Mouse (Mus musculus) liver, embryonic 11.5 days (tissue): ENCODE measurements around the gene Znhit1. TPM values are rescaled to one million over a fixed set of nuclear protein-coding genes. Genes with fewer than 3 reads are reported as not detected.

Source experiments
- ATAC-seq: fragments of 200-750 bp; cut with Nextera tagmentation; replicated peaks from 2 replicates; pipeline ENCODE4 v1.8.0; 2017; ENCODE audit warnings: moderate number of reproducible peaks, mild to moderate bottlenecking, moderate TSS enrichment, moderate library complexity; ENCODE audit not compliant: low FRiP score
- DNase-seq: peaks from one replicate; pipeline ENCODE4 v3.0.0-alpha.2; 2017; ENCODE audit warnings: low spot score
- H3K27ac ChIP-seq: fragments of 300-500 bp; sonication (generic); 2 replicates; pipeline ENCODE4 v1.5.1; 2014; ENCODE audit warnings: mild to moderate bottlenecking, low read depth, low read length, control low read depth
- H3K27me3 ChIP-seq: fragments of 300-500 bp; sonication (generic); replicated peaks from 2 replicates; pipeline ENCODE4 v1.6.1; 2014; ENCODE audit warnings: low read length, mixed read lengths; ENCODE audit not compliant: control insufficient read depth, insufficient read depth
- H3K36me3 ChIP-seq: fragments of 300-500 bp; sonication (generic); 2 replicates; pipeline ENCODE4 v1.6.1; 2014; ENCODE audit warnings: mild to moderate bottlenecking, low read length, moderate library complexity, mixed read lengths; ENCODE audit not compliant: control insufficient read depth, insufficient read depth
- H3K4me1 ChIP-seq: fragments of 300-500 bp; sonication (generic); replicated peaks from 2 replicates; pipeline ENCODE4 v1.6.1; 2014; ENCODE audit warnings: low read length, mixed read lengths; ENCODE audit not compliant: control insufficient read depth, insufficient read depth
- H3K4me2 ChIP-seq: fragments of 300-500 bp; sonication (generic); 2 replicates; pipeline ENCODE4 v1.6.1; 2014; ENCODE audit warnings: mild to moderate bottlenecking, control low read depth, moderate library complexity
- H3K4me3 ChIP-seq: fragments of 300-500 bp; sonication (generic); 2 replicates; pipeline ENCODE4 v1.5.1; 2014; ENCODE audit warnings: low read depth, low read length, control low read depth
- H3K9ac ChIP-seq: fragments of 300-500 bp; sonication (generic); 2 replicates; pipeline ENCODE4 v1.6.1; 2014; ENCODE audit warnings: low read depth, low read length, control low read depth
- H3K9me3 ChIP-seq: fragments of 300-500 bp; sonication (generic); 2 replicates; pipeline ENCODE4 v1.6.1; 2016; ENCODE audit warnings: low read length, inconsistent platforms, mixed read lengths; ENCODE audit not compliant: control insufficient read depth
- WGBS: fragments of 180-500 bp; shearing (Covaris S2); extraction: QIAGEN DNeasy Blood & Tissue Kit; methylation state at CpG from one replicate; pipeline ENCODE4 v1.1.7; 2014; 5-methylcytosine and 5-hydroxymethylcytosine counted together
- polyA plus RNA-seq: library from polyadenylated mRNA; unstranded; fragments of >200 nt; fragmentation: Nextera tagmentation; extraction: Ambion mirVana; gene quantifications from 2 replicates; pipeline ENCODE4 v1.2.1, GENCODE M21; 2014

The Znhit1 gene
- polyA plus RNA-seq, 1 experiment from 2014 or later: 97.2 TPM

- no peak for DNase-seq
- ATAC-seq: no peak
- H3K4me3 ChIP-seq: peak overlapping the region; percentile 72
- no peaks in the 10 kb centered on the region for H3K9me3 ChIP-seq
- H3K4me1 ChIP-seq: peaks cover 37% of the 10 kb centered on the region
- peak overlapping the region; percentile 23; the same call in 1 of the 2 replicates for H3K27ac ChIP-seq
- H3K9ac ChIP-seq: peak overlapping the region; percentile 77
- H3K36me3 ChIP-seq: peaks cover 27% of the 10 kb centered on the region
- peak overlapping the region; percentile 79 for H3K4me2 ChIP-seq
- H3K27me3 ChIP-seq: no peaks in the 10 kb centered on the region
- 73% methylated on average over 8 of the region's 8 CpGs for WGBS
Measured at GRCm38 (mm10) chr5:136962966-136963540, 24.8 kb downstream of the Znhit1 start.

- Histone ChIP-seq H3K36me3 (peaks cover 27% of the 10 kb centered on the region), H3K27me3 (no peaks in the 10 kb centered on the region), H3K27ac (peak overlapping the region; percentile 79), H3K4me1 (peaks cover 37% of the 10 kb centered on the region), H3K9ac (peak overlapping the region; percentile 77), H3K9me3 (no peaks in the 10 kb centered on the region), H3K4me3 (peak overlapping the region; percentile 72), H3K4me2 (peak overlapping the region; percentile 79)
- DNase-seq (peak; percentile 71), ATAC-seq (peak; percentile 66)
- WGBS: 1% methylated on average over 10 of the region's 10 CpGs
Measured at GRCm38 (mm10) chr5:136962501-136962900, 25.3 kb downstream of the Znhit1 start.

GRCm38 (mm10) chr5:136961983-136962461 is 25.8 kb downstream of the Znhit1 start:
- Histone ChIP-seq H3K9me3 (no peaks in the 10 kb centered on the region), H3K4me1 (peaks cover 37% of the 10 kb centered on the region), H3K27ac (peak overlapping the region; percentile 79), H3K36me3 (peaks cover 27% of the 10 kb centered on the region), H3K27me3 (no peaks in the 10 kb centered on the region), H3K4me3 (peak overlapping the region; percentile 72), H3K9ac (peak overlapping the region; percentile 77), H3K4me2 (peak overlapping the region; percentile 79)
- under 1% methylated on average over 20 of the region's 20 CpGs for WGBS
- DNase-seq (peak; percentile 94), ATAC-seq (peak; percentile 88)

- DNase-seq (no peak), ATAC-seq (peak; percentile 6; the same call in 1 of the 2 replicates)
- Histone ChIP-seq H3K4me1 (peaks cover 35% of the 10 kb centered on the region), H3K36me3 (peaks cover 27% of the 10 kb centered on the region), H3K27me3 (no peaks in the 10 kb centered on the region), H3K4me2 (peak overlapping the region; percentile 79), H3K27ac (peak overlapping the region; percentile 79), H3K9ac (peak overlapping the region; percentile 77), H3K4me3 (peak overlapping the region; percentile 72), H3K9me3 (no peaks in the 10 kb centered on the region)
- WGBS: 27% methylated on average over 5 of the region's 5 CpGs
Measured at GRCm38 (mm10) chr5:136961334-136961982, 26.4 kb downstream of the Znhit1 start.

- H3K4me1 ChIP-seq: peaks cover 22% of the 10 kb centered on the region
- no peaks in the 10 kb centered on the region for H3K27me3 ChIP-seq
- ATAC-seq (no peak), DNase-seq (no peak)
- no peak overlapping the region for H3K4me3 ChIP-seq
- no peak overlapping the region for H3K9ac ChIP-seq
- H3K27ac ChIP-seq: no peak overlapping the region
- 91% methylated on average over 6 of the region's 6 CpGs for WGBS
- H3K9me3 ChIP-seq: no peaks in the 10 kb centered on the region
- peaks cover 21% of the 10 kb centered on the region for H3K36me3 ChIP-seq
- no peak overlapping the region for H3K4me2 ChIP-seq
Measured at GRCm38 (mm10) chr5:136960053-136960452, 27.8 kb downstream of the Znhit1 start.

GRCm38 (mm10) chr5:136958991-136959605 is 28.7 kb downstream of the Znhit1 start:
- Histone ChIP-seq H3K4me1 (peaks cover 18% of the 10 kb centered on the region), H3K9me3 (no peaks in the 10 kb centered on the region), H3K4me2 (no peak overlapping the region), H3K9ac (peak overlapping the region; percentile 13; the same call in 1 of the 2 replicates), H3K27me3 (no peaks in the 10 kb centered on the region), H3K27ac (no peak overlapping the region), H3K36me3 (peaks cover 13% of the 10 kb centered on the region), H3K4me3 (no peak overlapping the region)
- DNase-seq (no peak), ATAC-seq (no peak)
- WGBS: 73% methylated on average over 5 of the region's 5 CpGs

- no peak overlapping the region for H3K27ac ChIP-seq
Measured at GRCm38 (mm10) chr5:136957250-136957649, 30.6 kb downstream of the Znhit1 start.

GRCm38 (mm10) chr5:136955622-136956021 is 32.2 kb downstream of the Znhit1 start:
- Histone ChIP-seq H3K4me1 (peaks cover 8% of the 10 kb centered on the region), H3K27ac (no peak overlapping the region), H3K4me2 (no peak overlapping the region), H3K36me3 (0 out of 2 replicates have a peak, but pooled peaks cover 3% of the 10 kb centered on the region), H3K4me3 (no peak overlapping the region), H3K27me3 (no peaks in the 10 kb centered on the region), H3K9me3 (no peaks in the 10 kb centered on the region), H3K9ac (no peak overlapping the region)
- WGBS: 72% methylated on average over 4 of the region's 4 CpGs
- no peak for ATAC-seq
- no peak for DNase-seq

More at GRCm38 (mm10) chr5:136957250-136957649, 30.6 kb downstream of the Znhit1 start:
- Histone ChIP-seq H3K4me1 (peaks cover 8% of the 10 kb centered on the region), H3K27me3 (no peaks in the 10 kb centered on the region), H3K36me3 (0 out of 2 replicates have a peak, but pooled peaks cover 3% of the 10 kb centered on the region), H3K9me3 (no peaks in the 10 kb centered on the region), H3K9ac (no peak overlapping the region), H3K4me2 (no peak overlapping the region), H3K4me3 (no peak overlapping the region)
- DNase-seq (no peak), ATAC-seq (no peak)
- 93% methylated on average over 1 of the region's 1 CpGs for WGBS
